Mouse (Mus musculus) CH12.LX (cell line): ENCODE results near the gene Kif26a.

Source experiments
- BHLHE40 ChIP-seq: IDR thresholded peaks from 2 replicates; pipeline ENCODE4 v1.6.1; 2011; ENCODE audit warnings: mild to moderate bottlenecking, low read depth, low read length, improper control_type of control experiment
- CTCF ChIP-seq, 2 experiments: IDR thresholded peaks in 1 of 2; conservative IDR thresholded peaks in 1 of 2; 2 replicates each; pipeline ENCODE4 v1.5.1; 2011 to 2012; ENCODE audit warnings: low read depth in 2 of 2, low read length in 2 of 2, improper control_type of control experiment in 1 of 2, inconsistent platforms in 1 of 2, mild to moderate bottlenecking in 1 of 2, moderate library complexity in 1 of 2
- EP300 ChIP-seq: IDR thresholded peaks from 2 replicates; pipeline ENCODE4 v1.6.1; 2011; ENCODE audit warnings: low read length, improper control_type of control experiment
- ETS1 ChIP-seq: conservative IDR thresholded peaks from 2 replicates; pipeline ENCODE4 v1.6.1; 2012; ENCODE audit warnings: low read depth, mild to moderate bottlenecking, inconsistent platforms, low read length, improper control_type of control experiment, moderate library complexity
- HCFC1 ChIP-seq: IDR thresholded peaks from 2 replicates; pipeline ENCODE4 v1.6.1; 2012; ENCODE audit warnings: low read depth, mild to moderate bottlenecking, inconsistent platforms, low read length, improper control_type of control experiment
- JUND ChIP-seq: conservative IDR thresholded peaks from 2 replicates; pipeline ENCODE4 v1.6.1; 2011; ENCODE audit warnings: low read depth, low read length, improper control_type of control experiment
- NRF1 ChIP-seq: IDR thresholded peaks from 2 replicates; pipeline ENCODE4 v1.6.1; 2014; ENCODE audit warnings: low read depth, mild to moderate bottlenecking, inconsistent platforms, low read length, improper control_type of control experiment, moderate library complexity
- POLR2A ChIP-seq: IDR thresholded peaks from 2 replicates; pipeline ENCODE4 v1.6.1; 2011; ENCODE audit warnings: low read depth, mild to moderate bottlenecking, improper control_type of control experiment, low read length
- SMC3 ChIP-seq: IDR thresholded peaks from 2 replicates; pipeline ENCODE4 v1.6.1; 2011; ENCODE audit warnings: low read depth, low read length, improper control_type of control experiment
- TCF12 ChIP-seq: IDR thresholded peaks from 2 replicates; pipeline ENCODE4 v1.6.1; 2014; ENCODE audit warnings: low read depth, mild to moderate bottlenecking, inconsistent platforms, low read length, improper control_type of control experiment
- ZC3H11A ChIP-seq: IDR thresholded peaks from 2 replicates; pipeline ENCODE4 v1.6.1; 2012; ENCODE audit warnings: low read depth, mild to moderate bottlenecking, inconsistent platforms, low read length, improper control_type of control experiment

DNA sequence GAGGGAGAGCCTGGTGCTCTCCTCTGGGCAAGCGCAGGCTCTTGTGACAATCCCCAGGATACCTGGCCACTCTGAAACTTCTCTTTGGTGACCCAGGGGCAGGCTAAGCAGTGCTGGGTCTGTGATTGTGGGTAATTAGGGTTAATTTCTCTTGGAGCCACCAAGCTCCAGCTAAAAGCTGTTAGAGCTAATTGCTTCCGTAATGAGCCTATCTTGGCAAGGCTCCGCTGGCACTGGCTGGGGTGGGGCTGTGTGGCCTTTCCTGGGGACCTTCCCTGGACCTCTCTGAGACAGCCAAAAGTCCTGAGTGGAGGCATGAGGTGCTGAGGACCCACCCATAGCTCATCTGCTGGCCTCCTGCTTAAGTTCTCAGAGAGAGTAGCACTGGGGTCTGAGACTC lies 53.4 kb downstream of the Kif26a start:
- TF ChIP-seq POLR2A (no peak), ZC3H11A (no peak), NRF1 (no peak), EP300 (no peak), HCFC1 (no peak), ETS1 (no peak), CTCF (conservative IDR thresholded peaks at IDR 0.05 in 1 of 2, IDR thresholded peaks at IDR 0.05 in 1 of 2; ENCODE audit: low read depth in 2 of 2, low read length in 2 of 2) (no peak), BHLHE40 (no peak), TCF12 (no peak), SMC3 (no peak), JUND (no peak)
